Mouse (Mus musculus) lung, postnatal 0 days (tissue): Measurements from ENCODE around the gene Entpd7. TPM values are rescaled to one million over a fixed set of nuclear protein-coding genes. Genes with fewer than 3 reads are reported as not detected.

Experiments
- ATAC-seq: fragments of 200-750 bp; cut with Nextera tagmentation; 2 replicates; pipeline ENCODE4 v1.8.0; 2017; ENCODE audit warnings: moderate library complexity
- DNase-seq: peaks from one replicate; pipeline ENCODE4 v3.0.0-alpha.2; 2016; ENCODE audit warnings: low spot score
- H3K27ac ChIP-seq: fragments of 300-500 bp; sonication (generic); 2 replicates; pipeline ENCODE4 v1.5.1; 2014; ENCODE audit warnings: antibody characterized with exemption, mild to moderate bottlenecking, low read length, mixed read lengths
- H3K27me3 ChIP-seq: fragments of 300-500 bp; sonication (generic); replicated peaks from 2 replicates; pipeline ENCODE4 v1.6.1; 2014; ENCODE audit warnings: low read length, mixed read lengths; ENCODE audit not compliant: insufficient read depth
- H3K36me3 ChIP-seq: fragments of 300-500 bp; sonication (generic); 2 replicates; pipeline ENCODE4 v1.6.1; 2014; ENCODE audit warnings: low read length, mixed read lengths; ENCODE audit not compliant: insufficient read depth
- H3K4me1 ChIP-seq: fragments of 300-500 bp; sonication (generic); 2 replicates; pipeline ENCODE4 v1.6.1; 2014; ENCODE audit warnings: antibody characterized with exemption, low read depth, low read length, mixed read lengths; ENCODE audit not compliant: insufficient read depth
- H3K4me2 ChIP-seq: fragments of 300-500 bp; sonication (generic); replicated peaks from 2 replicates; pipeline ENCODE4 v1.6.1; 2014; ENCODE audit warnings: low read depth, mild to moderate bottlenecking, low read length, moderate library complexity, mixed read lengths
- H3K4me3 ChIP-seq: fragments of 300-500 bp; sonication (generic); 2 replicates; pipeline ENCODE4 v1.5.1; 2014; ENCODE audit warnings: low read depth, low read length
- H3K9ac ChIP-seq: fragments of 300-500 bp; sonication (generic); replicated peaks from 2 replicates; pipeline ENCODE4 v1.6.1; 2014; ENCODE audit warnings: low read depth, mild to moderate bottlenecking
- H3K9me3 ChIP-seq: fragments of 300-500 bp; sonication (generic); 2 replicates; pipeline ENCODE4 v1.6.1; 2016; ENCODE audit warnings: low read length, mixed read lengths
- CTCF ChIP-seq: IDR thresholded peaks from 2 replicates; pipeline ENCODE4 v1.5.1; 2016; ENCODE audit warnings: antibody characterized with exemption, mild to moderate bottlenecking
- EP300 ChIP-seq: IDR thresholded peaks from 2 replicates; pipeline ENCODE4 v1.6.1; 2016; ENCODE audit warnings: antibody characterized with exemption, mild to moderate bottlenecking, control low read depth
- WGBS: fragments of 180-500 bp; shearing (Covaris S2); extraction: QIAGEN DNeasy Blood & Tissue Kit; methylation state at CpG from one replicate; pipeline ENCODE4 v1.1.7; 2014; 5-methylcytosine and 5-hydroxymethylcytosine counted together
- polyA plus RNA-seq: library from polyadenylated mRNA; unstranded; fragments of >200 nt; fragmentation: Nextera tagmentation; extraction: Ambion mirVana; gene quantifications from 2 replicates; pipeline ENCODE4 v1.2.1, GENCODE M21; 2015

Entpd7 gene
- polyA plus RNA-seq, 1 experiment from 2014 or later = 6.1 TPM

DNA sequence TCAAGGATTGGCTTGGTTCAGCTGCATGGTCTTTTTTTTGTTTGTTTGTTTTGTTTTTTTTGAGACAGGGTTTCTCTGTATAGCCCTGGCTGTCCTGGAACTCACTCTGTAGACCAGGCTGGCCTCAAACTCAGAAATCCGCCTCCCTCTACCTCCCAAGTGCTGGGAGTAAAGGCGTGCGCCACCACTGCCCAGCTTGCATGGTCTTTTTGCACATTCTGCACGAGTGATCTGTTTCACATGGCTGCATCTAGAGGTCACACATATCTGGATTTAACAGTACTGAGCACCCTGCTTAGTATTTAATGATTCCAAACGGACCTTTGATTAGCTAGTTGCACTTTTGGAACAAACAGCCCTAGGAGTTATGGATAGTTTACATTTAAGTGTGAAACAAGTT is 22.5 kb downstream of the Entpd7 start:
- Histone ChIP-seq H3K4me3 (no peak overlapping the region), H3K4me1 (no peaks in the 10 kb centered on the region), H3K4me2 (no peak overlapping the region), H3K9me3 (no peaks in the 10 kb centered on the region), H3K27ac (no peak overlapping the region), H3K27me3 (no peaks in the 10 kb centered on the region), H3K9ac (no peak overlapping the region), H3K36me3 (no peaks in the 10 kb centered on the region)
- no peak for DNase-seq
- TF ChIP-seq EP300 = no peak
- TF ChIP-seq CTCF = no peak
- ATAC-seq = no peak
- WGBS = 78% methylated on average over 5 of the region's 5 CpGs

DNA sequence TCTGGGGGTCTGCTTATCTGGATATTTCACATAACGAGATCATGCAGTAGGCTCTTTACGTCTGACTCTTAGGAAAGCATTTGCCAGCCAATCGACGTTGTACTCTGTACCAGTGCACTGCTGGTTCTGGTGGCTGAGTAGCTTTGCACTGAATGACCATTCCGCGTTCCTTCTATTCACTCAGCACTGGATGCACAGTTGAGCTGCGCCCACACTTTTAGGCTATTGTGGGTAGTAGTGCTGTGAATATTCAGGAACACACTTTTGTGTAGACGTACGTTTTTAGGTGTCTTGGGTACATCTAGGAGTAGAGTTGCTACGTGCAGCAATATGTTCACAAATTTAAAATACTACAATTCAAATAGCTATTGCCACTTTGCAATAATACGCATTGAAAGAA is 30.6 kb downstream of the Entpd7 start:
- no peak for TF ChIP-seq CTCF
- no peak for TF ChIP-seq EP300
- no peak for ATAC-seq
- H3K4me2 ChIP-seq = no peak overlapping the region
- peaks cover 5% of the 10 kb centered on the region for H3K36me3 ChIP-seq
- no peaks in the 10 kb centered on the region for H3K27me3 ChIP-seq
- H3K4me1 ChIP-seq = no peaks in the 10 kb centered on the region
- H3K9ac ChIP-seq = no peak overlapping the region
- H3K9me3 ChIP-seq = no peaks in the 10 kb centered on the region
- no peak overlapping the region for H3K4me3 ChIP-seq
- H3K27ac ChIP-seq = no peak overlapping the region
- 94% methylated on average over 11 of the region's 11 CpGs for WGBS
- no peak for DNase-seq

DNA sequence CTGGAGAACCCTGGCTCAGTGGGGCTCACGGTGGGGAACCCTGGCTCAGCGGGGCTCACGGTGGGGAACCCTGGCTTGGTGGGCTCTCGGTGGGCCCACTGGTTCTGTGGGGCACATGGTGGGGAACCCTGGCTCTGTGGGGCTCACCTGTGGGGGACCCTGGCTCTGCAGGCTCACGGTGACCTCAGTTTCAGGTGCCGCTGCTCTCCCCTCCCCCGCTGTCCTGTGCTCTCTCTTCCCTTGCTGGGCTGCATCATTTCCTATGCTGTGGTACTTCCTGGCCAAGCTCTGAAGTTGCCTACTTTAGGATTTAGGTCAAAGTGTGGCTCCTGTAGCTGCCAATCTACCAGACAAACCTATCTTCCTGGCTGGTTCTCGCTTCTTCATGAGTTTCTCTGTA is 33.4 kb downstream of the Entpd7 start:
- 76% methylated on average over 8 of the region's 8 CpGs for WGBS
- DNase-seq (no peak), ATAC-seq (no peak)
- H3K4me3 ChIP-seq = no peak overlapping the region
- TF ChIP-seq EP300 (no peak), CTCF (no peak)
- H3K9ac ChIP-seq = no peak overlapping the region
- no peak overlapping the region for H3K4me2 ChIP-seq
- H3K36me3 ChIP-seq = peaks cover 25% of the 10 kb centered on the region
- no peak overlapping the region for H3K27ac ChIP-seq
- no peaks in the 10 kb centered on the region for H3K4me1 ChIP-seq
- H3K27me3 ChIP-seq = no peaks in the 10 kb centered on the region
- H3K9me3 ChIP-seq = no peaks in the 10 kb centered on the region

DNA sequence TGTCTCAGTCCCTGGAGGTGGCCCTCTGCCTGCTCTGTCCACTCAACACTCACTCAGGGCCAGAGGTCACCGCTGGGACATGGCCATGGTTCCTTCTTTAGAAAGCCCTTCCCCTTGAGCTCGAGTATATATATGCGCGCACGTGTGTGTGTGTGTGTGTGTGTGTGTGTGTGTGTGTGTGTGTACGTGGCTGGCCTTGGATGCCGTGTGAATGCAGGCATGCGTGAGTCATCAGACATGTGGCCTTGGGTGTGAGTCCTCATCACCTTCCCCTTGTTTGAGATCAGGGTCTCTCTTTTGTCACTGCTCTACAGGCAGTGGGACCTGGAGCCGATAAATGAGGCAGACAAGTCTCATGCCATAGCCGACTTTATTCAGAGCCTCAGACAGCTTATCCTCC is 34.0 kb downstream of the Entpd7 start:
- WGBS = 71% methylated on average over 10 of the region's 10 CpGs
- no peak for ATAC-seq
- peaks cover 30% of the 10 kb centered on the region for H3K36me3 ChIP-seq
- no peak overlapping the region for H3K27ac ChIP-seq
- no peak overlapping the region for H3K4me3 ChIP-seq
- H3K9ac ChIP-seq = no peak overlapping the region
- H3K9me3 ChIP-seq = no peaks in the 10 kb centered on the region
- no peak for DNase-seq
- TF ChIP-seq CTCF (no peak), EP300 (no peak)
- no peak overlapping the region for H3K4me2 ChIP-seq
- H3K4me1 ChIP-seq = no peaks in the 10 kb centered on the region
- no peaks in the 10 kb centered on the region for H3K27me3 ChIP-seq

DNA sequence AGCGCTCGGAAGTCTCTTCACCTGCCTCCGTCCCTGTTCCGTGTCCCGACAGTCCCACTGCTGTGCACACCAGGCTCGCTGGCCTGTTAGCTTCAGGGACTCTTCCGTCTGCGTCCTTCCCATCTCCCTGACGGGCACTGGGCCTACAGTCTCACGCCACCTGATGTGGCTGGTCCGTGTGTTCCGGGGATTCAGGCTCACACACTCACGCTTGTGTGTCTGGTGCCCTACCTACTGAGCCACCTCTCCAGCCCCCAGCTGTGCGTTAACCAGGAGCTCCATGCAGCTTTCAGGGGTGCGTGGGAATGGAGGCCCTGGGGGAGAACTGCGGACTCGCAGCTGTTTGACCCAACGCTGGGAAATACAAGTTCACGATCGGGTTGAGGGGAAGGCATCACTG is 34.7 kb downstream of the Entpd7 start:
- no peak for ATAC-seq
- TF ChIP-seq CTCF (no peak), EP300 (no peak)
- Histone ChIP-seq H3K4me1 (no peaks in the 10 kb centered on the region), H3K27me3 (no peaks in the 10 kb centered on the region), H3K9ac (no peak overlapping the region), H3K4me3 (no peak overlapping the region), H3K36me3 (peaks cover 30% of the 10 kb centered on the region), H3K4me2 (no peak overlapping the region), H3K27ac (no peak overlapping the region), H3K9me3 (no peaks in the 10 kb centered on the region)
- WGBS = 96% methylated on average over 20 of the region's 20 CpGs
- no peak for DNase-seq

DNA sequence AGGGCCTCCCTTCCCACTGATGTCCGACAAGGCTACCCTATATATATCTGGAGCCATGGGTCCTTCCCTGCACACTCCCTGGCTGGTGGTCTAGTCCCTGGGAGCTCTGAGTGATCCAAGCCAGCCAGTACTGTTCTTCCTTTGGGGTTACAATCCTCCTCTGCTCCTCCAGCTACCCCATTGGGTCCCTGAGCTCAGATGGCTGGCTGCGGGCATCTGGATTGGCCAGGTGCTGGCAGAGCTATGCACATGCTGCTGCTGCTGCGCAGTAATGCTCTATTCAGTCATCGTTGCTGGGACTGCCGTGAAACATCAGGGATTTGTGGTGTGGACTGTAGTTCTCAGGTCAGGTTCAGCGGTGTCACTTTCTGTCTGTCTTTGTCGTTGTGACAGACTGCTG is 35.3 kb downstream of the Entpd7 start:
- no peak for ATAC-seq
- Histone ChIP-seq H3K4me3 (no peak overlapping the region), H3K27me3 (no peaks in the 10 kb centered on the region), H3K4me2 (no peak overlapping the region), H3K4me1 (no peaks in the 10 kb centered on the region), H3K9me3 (no peaks in the 10 kb centered on the region), H3K27ac (no peak overlapping the region), H3K36me3 (peaks cover 30% of the 10 kb centered on the region), H3K9ac (no peak overlapping the region)
- no peak for DNase-seq
- 93% methylated on average over 7 of the region's 7 CpGs for WGBS
- TF ChIP-seq CTCF = no peak
- no peak for TF ChIP-seq EP300

GRCm38 (mm10) chr19:43726510-43727146 is 37.2 kb downstream of the Entpd7 start:
- DNase-seq = no peak
- no peaks in the 10 kb centered on the region for H3K4me1 ChIP-seq
- H3K4me3 ChIP-seq = no peak overlapping the region
- H3K9ac ChIP-seq = no peak overlapping the region
- H3K27ac ChIP-seq = no peak overlapping the region
- H3K27me3 ChIP-seq = no peaks in the 10 kb centered on the region
- no peaks in the 10 kb centered on the region for H3K9me3 ChIP-seq
- no peak for ATAC-seq
- TF ChIP-seq CTCF = no peak
- TF ChIP-seq EP300 = no peak
- peaks cover 30% of the 10 kb centered on the region for H3K36me3 ChIP-seq
- no peak overlapping the region for H3K4me2 ChIP-seq
- 92% methylated on average over 15 of the region's 15 CpGs for WGBS
